Mouse (Mus musculus): ENCODE data around the gene Gkap1.

Gkap1 gene

GRCm38 (mm10) chr13:58263546-58263945 lies 12.0 kb downstream of the Gkap1 start:
- no peak for DNase-seq (ENCODE audit: low read depth, low spot score)

GRCm38 (mm10) chr13:58261674-58262073 lies 13.8 kb downstream of the Gkap1 start:
- DNase-seq (ENCODE audit: low read depth, low spot score): no peak

GRCm38 (mm10) chr13:58253268-58253667 lies 22.2 kb downstream of the Gkap1 start:
- DNase-seq (ENCODE audit: low read depth, low spot score): no peak

GRCm38 (mm10) chr13:58248957-58249356 lies 26.5 kb downstream of the Gkap1 start:
- DNase-seq (ENCODE audit: low read depth, low spot score): no peak

- DNase-seq (ENCODE audit: low read depth, low spot score): no peak
Observed at GRCm38 (mm10) chr13:58236536-58236935, 39.0 kb downstream of the Gkap1 start.

- no peak for DNase-seq (ENCODE audit: low read depth, low spot score)
Observed at GRCm38 (mm10) chr13:58232611-58233010, 42.9 kb downstream of the Gkap1 start.

GRCm38 (mm10) chr13:58232070-58232469 lies 43.4 kb downstream of the Gkap1 start:
- DNase-seq (ENCODE audit: low read depth, low spot score): no peak

GRCm38 (mm10) chr13:58228624-58229023 lies 46.9 kb downstream of the Gkap1 start:
- DNase-seq (ENCODE audit: low read depth, low spot score): no peak

- DNase-seq (ENCODE audit: low read depth, low spot score): no peak
Observed at GRCm38 (mm10) chr13:58225694-58226093, 49.8 kb downstream of the Gkap1 start.

- DNase-seq (ENCODE audit: low read depth, low spot score): no peak
Observed at GRCm38 (mm10) chr13:58220206-58220605, 55.3 kb downstream of the Gkap1 start.

GRCm38 (mm10) chr13:58217536-58217935 lies 58.0 kb downstream of the Gkap1 start:
- no peak for DNase-seq (ENCODE audit: low read depth, low spot score)

GRCm38 (mm10) chr13:58216395-58216794 lies 59.1 kb downstream of the Gkap1 start:
- no peak for DNase-seq (ENCODE audit: low read depth, low spot score)

GRCm38 (mm10) chr13:58215592-58216341 lies 59.7 kb downstream of the Gkap1 start, which contains the start of gene Ubqln1:
Gene Ubqln1, minus strand, starts transcription at chr13:58215653.
- DNase-seq (ENCODE audit: low read depth, low spot score): peak; percentile 81

- DNase-seq (ENCODE audit: low read depth, low spot score): no peak
Observed at GRCm38 (mm10) chr13:58215253-58215591, 60.3 kb downstream of the Gkap1 start.

- DNase-seq (ENCODE audit: low read depth, low spot score): peak; percentile 24
Observed at GRCm38 (mm10) chr13:58214346-58215252, 60.9 kb downstream of the Gkap1 start.

- no peak for DNase-seq (ENCODE audit: low read depth, low spot score)
Observed at GRCm38 (mm10) chr13:58213801-58214200, 61.7 kb downstream of the Gkap1 start.

- DNase-seq (ENCODE audit: low read depth, low spot score): no peak
Observed at GRCm38 (mm10) chr13:58212530-58212929, 63.0 kb downstream of the Gkap1 start.

- no peak for DNase-seq (ENCODE audit: low read depth, low spot score)
Observed at GRCm38 (mm10) chr13:58210441-58210840, 65.1 kb downstream of the Gkap1 start.

GRCm38 (mm10) chr13:58206084-58206483 lies 69.4 kb downstream of the Gkap1 start:
- DNase-seq (ENCODE audit: low read depth, low spot score): no peak

GRCm38 (mm10) chr13:58204986-58205385 lies 70.5 kb downstream of the Gkap1 start:
- DNase-seq (ENCODE audit: low read depth, low spot score): no peak

GRCm38 (mm10) chr13:58204202-58204601 lies 71.3 kb downstream of the Gkap1 start:
- no peak for DNase-seq (ENCODE audit: low read depth, low spot score)

- DNase-seq (ENCODE audit: low read depth, low spot score): no peak
Observed at GRCm38 (mm10) chr13:58202903-58203302, 72.6 kb downstream of the Gkap1 start.

- DNase-seq (ENCODE audit: low read depth, low spot score): no peak
Observed at GRCm38 (mm10) chr13:58201908-58202307, 73.6 kb downstream of the Gkap1 start.

All from c-Kit-negative CD71-positive TER-119-positive erythroid progenitor cells, embryonic 14.5 days (primary cell).